Mouse (Mus musculus) ES-E14 (cell line): ENCODE measurements at regions not wholly inside any gene's neighbourhood (a gene's known extent, or its start where the extent isn't known, plus 50 kb on each side); places are given as distances from the start of the nearest gene placed in this dataset.

ENCODE experiments used
- DNase-seq: peaks from one replicate; pipeline ENCODE4 v3.0.0-alpha.2; 2013; ENCODE audit warnings: low read depth, low spot score
- H3K27ac ChIP-seq: 2 replicates; pipeline ENCODE4 v1.5.1; 2012; ENCODE audit warnings: low read depth, mild to moderate bottlenecking, low read length, moderate library complexity, mixed read lengths; ENCODE audit not compliant: poor library complexity, insufficient read depth, severe bottlenecking
- H3K36me3 ChIP-seq: 2 replicates; pipeline ENCODE4 v1.6.1; 2012; ENCODE audit warnings: mild to moderate bottlenecking, low read length, moderate library complexity, mixed read lengths; ENCODE audit not compliant: control insufficient read depth, poor library complexity, insufficient read depth, severe bottlenecking
- H3K4me1 ChIP-seq, 2 experiments: fragments of 150-350 bp in 1 of 2; sonication (generic) in 1 of 2; 2 replicates each; pipeline ENCODE4 v1.6.1; 2012; ENCODE audit warnings: low read length in 2 of 2, mild to moderate bottlenecking in 1 of 2, mixed read lengths in 1 of 2; ENCODE audit not compliant: control insufficient read depth in 2 of 2, insufficient read depth in 2 of 2, poor library complexity in 1 of 2
- H3K4me3 ChIP-seq, 2 experiments: fragments of 150-350 bp in 1 of 2; sonication (generic) in 1 of 2; 2 replicates each; pipeline ENCODE4 v1.5.1; 2012; ENCODE audit warnings: low read length in 2 of 2, low read depth in 1 of 2, mild to moderate bottlenecking in 1 of 2, mixed read lengths in 1 of 2; ENCODE audit not compliant: insufficient read depth in 1 of 2, poor library complexity in 1 of 2, severe bottlenecking in 1 of 2
- H3K9ac ChIP-seq: 2 replicates; pipeline ENCODE4 v1.6.1; 2012; ENCODE audit warnings: low read depth, mild to moderate bottlenecking, low read length, mixed read lengths; ENCODE audit not compliant: poor library complexity, insufficient read depth, severe bottlenecking
- H3K9me3 ChIP-seq: fragments of 150-350 bp; sonication (generic); 2 replicates; pipeline ENCODE4 v1.6.1; 2012; ENCODE audit warnings: low read depth, mild to moderate bottlenecking, low read length; ENCODE audit not compliant: control insufficient read depth, insufficient read depth
- CHD2 ChIP-seq: IDR thresholded peaks from 2 replicates; pipeline ENCODE4 v1.6.1; 2014; ENCODE audit warnings: mild to moderate bottlenecking, low read depth, low read length, inconsistent platforms
- HCFC1 ChIP-seq: IDR thresholded peaks from 2 replicates; pipeline ENCODE4 v1.6.1; 2012; ENCODE audit warnings: low read length, inconsistent platforms, borderline replicate concordance; ENCODE audit not compliant: insufficient read depth
- MAFK ChIP-seq: IDR thresholded peaks from 2 replicates; pipeline ENCODE4 v1.6.1; 2014; ENCODE audit warnings: mild to moderate bottlenecking, low read depth, low read length, inconsistent platforms; ENCODE audit not compliant: insufficient read depth
- ZC3H11A ChIP-seq: IDR thresholded peaks from 2 replicates; pipeline ENCODE4 v1.6.1; 2012; ENCODE audit warnings: low read depth, mild to moderate bottlenecking, inconsistent platforms, low read length, borderline replicate concordance
- ZNF384 ChIP-seq: IDR thresholded peaks from 2 replicates; pipeline ENCODE4 v1.6.1; 2012; ENCODE audit warnings: low read depth, low read length, inconsistent platforms
- in situ Hi-C, 2 experiments: fragments of 600-800 bp; cut with MboI; formaldehyde crosslinking; loops; one replicate each; pipeline ENCODE4 v1.15.1; 2025; ENCODE audit warnings: low sequenced_read_pairs in 2 of 2, inconsistent platforms in 1 of 2; ENCODE audit not compliant: unreplicated experiment in 2 of 2

DNA sequence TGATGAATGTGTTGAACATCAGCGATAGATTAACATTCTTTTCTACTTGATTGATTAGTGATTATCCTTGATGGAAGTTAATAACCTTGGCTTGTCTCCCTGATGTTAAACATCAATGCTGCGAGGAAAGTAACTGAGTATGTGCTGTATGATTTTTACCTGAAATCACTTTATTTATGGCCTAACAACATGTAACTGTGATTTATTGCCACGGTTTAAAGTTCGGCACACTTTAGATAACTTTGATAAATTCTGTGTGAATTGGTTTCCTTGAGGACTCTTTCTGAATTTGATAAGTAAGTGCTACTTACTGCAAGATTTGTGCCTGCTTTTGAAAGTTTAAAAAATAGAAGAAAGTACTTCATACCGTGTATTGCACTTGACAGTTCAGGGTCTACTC is 319.6 kb upstream of the Slitrk6 start:
- Histone ChIP-seq H3K27ac (no peak overlapping the region), H3K4me3 (no peak overlapping the region), H3K36me3 (no peaks in the 10 kb centered on the region), H3K9ac (no peak overlapping the region), H3K9me3 (no peaks in the 10 kb centered on the region), H3K4me1 (no peaks in the 10 kb centered on the region)
- TF ChIP-seq HCFC1: no peak
- no peak for TF ChIP-seq CHD2
- TF ChIP-seq ZC3H11A: no peak
- in situ Hi-C loops: no loop called here
- no peak for DNase-seq

DNA sequence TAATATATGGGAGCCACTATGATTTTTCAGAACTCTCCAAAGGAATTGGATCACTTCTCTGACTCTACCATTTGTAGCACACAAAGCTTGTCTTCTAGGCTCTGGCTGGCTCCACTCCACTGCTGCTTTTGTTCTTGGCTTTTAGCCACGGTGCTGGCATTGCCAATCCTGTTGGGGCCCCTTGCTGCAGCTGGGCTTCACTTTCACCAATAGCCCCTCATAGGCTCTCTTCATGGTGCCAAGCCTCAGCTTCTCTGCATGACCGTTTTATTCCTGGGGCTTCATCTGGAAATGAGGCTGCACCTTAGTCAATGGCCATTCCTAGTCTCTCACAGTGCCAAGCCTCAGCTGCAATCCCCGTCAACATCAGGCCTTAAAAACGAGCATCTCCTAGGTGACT is 318.6 kb upstream of the Slitrk6 start:
- H3K27ac ChIP-seq: no peak overlapping the region
- H3K4me3 ChIP-seq: no peak overlapping the region
- H3K36me3 ChIP-seq: no peaks in the 10 kb centered on the region
- H3K4me1 ChIP-seq: no peaks in the 10 kb centered on the region
- H3K9me3 ChIP-seq: no peaks in the 10 kb centered on the region
- no peak for DNase-seq
- no peak overlapping the region for H3K9ac ChIP-seq
- in situ Hi-C loops: no loop called here
- TF ChIP-seq MAFK (no peak), CHD2 (no peak), ZC3H11A (no peak), ZNF384 (no peak), HCFC1 (no peak)
